In the genomic region with DNA sequence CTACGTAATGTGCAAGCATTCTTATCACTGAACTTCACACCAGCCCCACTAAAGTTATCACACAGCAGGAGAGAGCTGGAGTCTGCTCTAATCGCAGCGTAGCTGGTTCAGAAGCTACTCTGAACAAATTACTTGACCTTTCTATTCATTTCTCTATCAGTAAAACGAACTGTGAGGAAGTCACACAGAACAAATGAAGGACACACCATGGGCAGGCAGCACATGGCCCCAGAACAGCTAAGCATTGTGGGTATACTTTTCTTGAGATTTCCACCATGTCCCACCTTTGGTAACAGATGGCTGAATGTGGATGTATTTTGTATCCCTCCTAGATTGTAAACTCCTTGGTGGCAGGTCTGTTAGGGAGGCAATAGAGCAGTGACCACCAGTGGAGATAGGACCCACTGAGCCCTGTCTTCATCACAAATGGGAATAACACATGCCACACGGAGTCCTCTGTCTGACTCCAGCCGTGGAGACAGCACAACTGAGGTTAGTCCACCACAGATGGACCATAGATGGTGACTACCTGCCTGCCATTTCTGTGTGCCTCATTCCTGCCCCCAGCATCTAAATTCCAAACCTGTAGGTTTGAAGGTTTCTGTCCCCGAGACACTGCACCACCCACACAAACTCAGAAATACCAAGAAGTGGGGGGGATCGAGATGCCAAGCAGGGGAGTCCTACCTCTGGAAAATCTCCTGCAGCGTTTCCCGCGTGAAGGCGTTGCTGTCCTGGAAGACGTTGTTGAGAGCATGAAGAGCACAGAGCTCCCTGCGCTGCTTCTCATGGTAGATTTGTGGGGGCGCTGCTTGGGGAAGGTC, we compare ENCODE assay signal across 8 mouse cellular contexts. TPM values are rescaled to one million over a fixed set of nuclear protein-coding genes. Genes with fewer than 3 reads are reported as not detected.
DNase-seq lines count a peak whose midpoint lies in the region; ATAC-seq and TF ChIP-seq lines count a peak whose summit lies in the region.

No protein-coding gene starts in this region.

- peaks cover 25 to 60% of the 10 kb centered on the region in 2 experiments for H3K4me1 ChIP-seq in heart, embryonic 14.5 days (ENCODE audit: control insufficient read depth in 2 of 2, insufficient read depth in 2 of 2, low read length in 2 of 2)
- peaks cover 73% of the 10 kb centered on the region for H3K4me1 ChIP-seq in G1E (ENCODE audit: insufficient read depth, low read depth, low read length)
- H3K4me1 ChIP-seq in hindbrain, embryonic 10.5 days (replicated peaks): peaks cover 77% of the 10 kb centered on the region
- peaks cover 65% of the 10 kb centered on the region for H3K4me1 ChIP-seq in midbrain, embryonic 10.5 days

- ATAC-seq in heart, embryonic 14.5 days (ENCODE audit: insufficient number of reproducible peaks, insufficient read depth, low FRiP score, low read depth): no peak
- ATAC-seq in G1E (ENCODE audit: extremely low read depth, insufficient number of reproducible peaks, low FRiP score, poor library complexity, severe bottlenecking): no peak

- H3K27me3 ChIP-seq in heart, embryonic 14.5 days (ENCODE audit: control insufficient read depth, insufficient read depth, low read length): no peaks in the 10 kb centered on the region
- H3K27me3 ChIP-seq in G1E (ENCODE audit: insufficient read depth, low read length): no peaks in the 10 kb centered on the region
- no peaks in the 10 kb centered on the region for H3K27me3 ChIP-seq in hindbrain, embryonic 10.5 days (ENCODE audit: insufficient read depth, poor library complexity, severe bottlenecking)
- H3K27me3 ChIP-seq in midbrain, embryonic 10.5 days (ENCODE audit: low read depth, poor library complexity, severe bottlenecking): no peaks in the 10 kb centered on the region

- DNase-seq in heart, postnatal 4 days: no peak
- DNase-seq in G1E (ENCODE audit: low spot score): no peak
- DNase-seq in hindbrain, embryonic 10.5 days (ENCODE audit: low spot score): no peak
- peak; percentile 16 for DNase-seq in midbrain, embryonic 10.5 days (ENCODE audit: low spot score)
- no peak for DNase-seq in T-cell, adult 2 months (ENCODE audit: low spot score)
- DNase-seq in spleen, postnatal 4 days (ENCODE audit: low spot score in 2 of 2): no peak
- no peak for DNase-seq in spleen, postnatal 36 days (ENCODE audit: low spot score in 2 of 2)

- TF ChIP-seq CTCF in G1E (IDR thresholded peaks at IDR 0.05; ENCODE audit: low read depth, low read length): no peak

- 2% methylated on average over 15 of the region's 15 CpGs for WGBS in heart, embryonic 14.5 days
- WGBS in hindbrain, embryonic 10.5 days: 21% methylated on average over 15 of the region's 15 CpGs
- WGBS in midbrain, embryonic 10.5 days: 27% methylated on average over 15 of the region's 15 CpGs

- no peaks in the 10 kb centered on the region for H3K36me3 ChIP-seq in heart, embryonic 14.5 days (ENCODE audit: control insufficient read depth, insufficient read depth, low read length)
- H3K36me3 ChIP-seq in G1E (replicated peaks): peaks cover 49% of the 10 kb centered on the region
- 0 out of 2 replicates have a peak, but pooled peaks cover 8% of the 10 kb centered on the region for H3K36me3 ChIP-seq in hindbrain, embryonic 10.5 days
- no peaks in the 10 kb centered on the region for H3K36me3 ChIP-seq in midbrain, embryonic 10.5 days

- H3K9ac ChIP-seq in heart, embryonic 14.5 days (ENCODE audit: low read length): peak overlapping the region; percentile 99

- peak overlapping the region; percentile 12 to 99 for H3K27ac ChIP-seq in heart, embryonic 14.5 days (replicated peaks in 1 of 2; ENCODE audit: control insufficient read depth in 1 of 2, insufficient read depth in 1 of 2, low read depth in 2 of 2, low read length in 2 of 2)
- H3K27ac ChIP-seq in hindbrain, embryonic 10.5 days: peak overlapping the region; percentile 56
- H3K27ac ChIP-seq in midbrain, embryonic 10.5 days (replicated peaks): peak overlapping the region; percentile 94

- H3K4me3 ChIP-seq in heart, embryonic 14.5 days (ENCODE audit: control insufficient read depth in 1 of 2, insufficient read depth in 1 of 2, low read depth in 1 of 2, low read length in 2 of 2): peak overlapping the region; percentile 80 to 96
- peak overlapping the region; percentile 98 for H3K4me3 ChIP-seq in G1E (ENCODE audit: low read depth, low read length)
- H3K4me3 ChIP-seq in hindbrain, embryonic 10.5 days: peak overlapping the region; percentile 97
- H3K4me3 ChIP-seq in midbrain, embryonic 10.5 days: peak overlapping the region; percentile 97

- H3K4me2 ChIP-seq in heart, embryonic 14.5 days (ENCODE audit: low read length): peak overlapping the region; percentile 97

- no peaks in the 10 kb centered on the region for H3K9me3 ChIP-seq in heart, embryonic 14.5 days (ENCODE audit: control insufficient read depth, low read length)
- no peaks in the 10 kb centered on the region for H3K9me3 ChIP-seq in G1E (replicated peaks)
- H3K9me3 ChIP-seq in hindbrain, embryonic 10.5 days: no peaks in the 10 kb centered on the region
- no peaks in the 10 kb centered on the region for H3K9me3 ChIP-seq in midbrain, embryonic 10.5 days (replicated peaks)

RNA-seq across cellular contexts. Expression of a gene that starts 1.5 kb away (rescaled TPM):
- 17.5 and 18.2 TPM in 2 replicates for polyA plus RNA-seq in heart, embryonic 14.5 days (2014; fragmentation: Nextera tagmentation; extraction: Ambion mirVana)
- 10 to 100 TPM; 29.8 to 32.5 TPM for total RNA-seq in heart, postnatal 4 days (2021)
- total RNA-seq in G1E (2014; fragmentation: Nextera tagmentation) (19.1 and 23.3 TPM in 2 replicates), G1E (2017) (21.6 and 21.9 TPM in 2 replicates)
- 16.7 and 22.6 TPM in 2 replicates for polyA plus RNA-seq in G1E (2012)
- polyA plus RNA-seq in hindbrain, embryonic 10.5 days (2016; fragmentation: Nextera tagmentation; extraction: Ambion mirVana): 18.6 and 20.7 TPM in 2 replicates
- 17.6 and 18.9 TPM in 2 replicates for polyA plus RNA-seq in midbrain, embryonic 10.5 days (2016; fragmentation: Nextera tagmentation; extraction: Ambion mirVana)

RNA-seq across cellular contexts. Expression of a gene that starts 4.4 kb away (rescaled TPM):
- polyA plus RNA-seq in heart, embryonic 14.5 days (2014; fragmentation: Nextera tagmentation; extraction: Ambion mirVana): 25.3 and 26.2 TPM in 2 replicates
- 10 to 100 TPM; 40.2 to 41.9 TPM for total RNA-seq in heart, postnatal 4 days (2021)
- total RNA-seq in G1E (2014; fragmentation: Nextera tagmentation) (63.7 and 74.7 TPM in 2 replicates), G1E (2017) (54.8 and 58.6 TPM in 2 replicates)
- 108 and 116 TPM in 2 replicates for polyA plus RNA-seq in G1E (2012)
- polyA plus RNA-seq in hindbrain, embryonic 10.5 days (2016; fragmentation: Nextera tagmentation; extraction: Ambion mirVana): 44.7 and 44.8 TPM in 2 replicates
- 46.6 and 49.0 TPM in 2 replicates for polyA plus RNA-seq in midbrain, embryonic 10.5 days (2016; fragmentation: Nextera tagmentation; extraction: Ambion mirVana)

RNA-seq across cellular contexts. Expression of a gene that starts 15.6 kb away (rescaled TPM):
- 233 and 237 TPM in 2 replicates for polyA plus RNA-seq in heart, embryonic 14.5 days (2014; fragmentation: Nextera tagmentation; extraction: Ambion mirVana)
- 100 to 1,000 TPM; 150 to 159 TPM for total RNA-seq in heart, postnatal 4 days (2021)
- total RNA-seq in G1E (2014; fragmentation: Nextera tagmentation) (116 and 133 TPM in 2 replicates), G1E (2017) (144 and 169 TPM in 2 replicates)
- polyA plus RNA-seq in G1E (2012): 103 and 140 TPM in 2 replicates
- 280 and 301 TPM in 2 replicates for polyA plus RNA-seq in hindbrain, embryonic 10.5 days (2016; fragmentation: Nextera tagmentation; extraction: Ambion mirVana)
- 252 and 279 TPM in 2 replicates for polyA plus RNA-seq in midbrain, embryonic 10.5 days (2016; fragmentation: Nextera tagmentation; extraction: Ambion mirVana)

RNA-seq across cellular contexts. Expression of a gene that starts 27.3 kb away (rescaled TPM):
- polyA plus RNA-seq in heart, embryonic 14.5 days (2014; fragmentation: Nextera tagmentation; extraction: Ambion mirVana): 47.6 and 48.7 TPM in 2 replicates
- total RNA-seq in heart, postnatal 4 days (2021): 10 to 100 TPM; 30.9 to 35.5 TPM
- total RNA-seq in G1E (2014; fragmentation: Nextera tagmentation) (9.9 and 18.5 TPM in 2 replicates), G1E (2017) (44.7 and 54.5 TPM in 2 replicates)
- polyA plus RNA-seq in G1E (2012): 98.0 and 113 TPM in 2 replicates
- 71.0 and 91.5 TPM in 2 replicates for polyA plus RNA-seq in hindbrain, embryonic 10.5 days (2016; fragmentation: Nextera tagmentation; extraction: Ambion mirVana)
- polyA plus RNA-seq in midbrain, embryonic 10.5 days (2016; fragmentation: Nextera tagmentation; extraction: Ambion mirVana): 88.0 and 89.1 TPM in 2 replicates

RNA-seq across cellular contexts. Expression of a gene that starts 27.5 kb away (rescaled TPM):
- polyA plus RNA-seq in heart, embryonic 14.5 days (2014; fragmentation: Nextera tagmentation; extraction: Ambion mirVana): 0.66 and 2.0 TPM in 2 replicates
- total RNA-seq in heart, postnatal 4 days (2021): 1 to 10 TPM; 1.0 to 1.2 TPM
- total RNA-seq in G1E (2014; fragmentation: Nextera tagmentation): 0.90 and 3.4 TPM in 2 replicates
- 1.2 and 2.1 TPM in 2 replicates for total RNA-seq in G1E (2017)
- 0.11 and 0.13 TPM in 2 replicates for polyA plus RNA-seq in G1E (2012)
- 2.2 and 2.4 TPM in 2 replicates for polyA plus RNA-seq in hindbrain, embryonic 10.5 days (2016; fragmentation: Nextera tagmentation; extraction: Ambion mirVana)
- polyA plus RNA-seq in midbrain, embryonic 10.5 days (2016; fragmentation: Nextera tagmentation; extraction: Ambion mirVana): 2.2 and 2.4 TPM in 2 replicates
